Mouse (Mus musculus): Measurements from ENCODE around the gene Os9. TPM values are rescaled to one million over a fixed set of nuclear protein-coding genes. Genes with fewer than 3 reads are reported as not detected.
A peak's percentile ranks its signal among the peaks of the same experiment; 100 is the strongest.

Gene Os9
- polyA plus RNA-seq, 1 experiment from 2014 or later, result 123 TPM

DNA sequence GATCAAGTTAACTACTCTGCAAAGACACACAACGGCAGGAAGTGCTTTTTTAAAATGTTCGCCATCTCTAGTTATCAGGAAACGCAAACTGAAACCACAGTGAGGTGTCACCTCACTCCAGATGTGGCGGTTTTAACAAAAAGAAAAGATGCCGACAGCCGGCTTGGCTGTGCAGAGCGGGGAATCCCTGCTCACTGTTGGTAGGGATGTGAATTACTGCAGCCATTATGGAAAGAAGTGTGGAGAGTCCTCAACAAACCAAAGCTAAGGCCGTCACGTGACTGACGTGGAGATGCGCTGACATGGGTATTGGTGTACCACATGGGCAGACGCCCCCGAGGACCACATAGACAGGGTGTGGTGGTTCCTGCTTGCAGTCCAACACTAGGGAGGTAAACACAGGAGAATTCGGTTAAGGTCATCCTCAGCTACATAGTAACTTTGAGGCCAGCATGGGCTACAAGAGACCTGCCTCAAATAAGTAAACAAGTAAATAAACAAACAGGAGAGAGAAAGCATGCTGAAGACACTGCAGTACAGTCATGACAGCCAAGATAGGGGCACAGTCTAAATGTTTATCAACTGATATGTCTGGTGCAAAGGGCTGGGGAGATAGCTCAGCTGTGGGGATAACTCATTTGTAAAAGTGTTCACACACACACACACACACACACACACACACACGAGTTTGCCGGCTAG is 13.2 kb downstream of the Os9 start:
- no peak for ATAC-seq (ENCODE audit: low FRiP score, low read depth)
- Histone ChIP-seq H3K27ac (no peak overlapping the region), H3K9ac (no peak overlapping the region), H3K4me2 (replicated peaks) (no peak overlapping the region), H3K4me3 (no peak overlapping the region), H3K27me3 (replicated peaks) (no peaks in the 10 kb centered on the region), H3K9me3 (no peaks in the 10 kb centered on the region), H3K36me3 (peaks cover 35% of the 10 kb centered on the region), H3K4me1 (no peaks in the 10 kb centered on the region)
- WGBS, result 91% methylated on average over 16 of the region's 16 CpGs

DNA sequence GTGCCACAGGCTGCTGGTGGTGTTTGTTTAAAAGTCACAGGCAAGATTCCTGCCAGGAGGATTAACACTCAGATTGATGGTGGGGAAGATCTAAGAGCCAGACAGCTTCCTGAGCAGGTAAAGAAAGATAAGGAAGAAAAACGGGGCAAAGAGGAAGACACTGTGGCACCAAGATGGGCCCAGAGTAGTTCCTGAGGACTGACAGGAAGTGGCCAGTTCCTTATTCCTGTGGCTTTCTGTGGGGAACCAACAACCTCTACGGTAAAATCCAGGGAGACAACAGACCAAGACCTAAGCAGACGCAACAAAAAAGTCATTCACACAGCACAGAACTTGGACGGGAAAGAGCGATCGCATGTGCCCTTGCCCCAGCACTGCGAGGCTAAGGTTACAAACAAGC is 17.3 kb downstream of the Os9 start:
- Histone ChIP-seq H3K4me3 (no peak overlapping the region), H3K4me2 (replicated peaks) (no peak overlapping the region), H3K9ac (no peak overlapping the region), H3K36me3 (peaks cover 45% of the 10 kb centered on the region), H3K4me1 (no peaks in the 10 kb centered on the region), H3K27ac (no peak overlapping the region), H3K27me3 (replicated peaks) (no peaks in the 10 kb centered on the region), H3K9me3 (no peaks in the 10 kb centered on the region)
- 90% methylated on average over 7 of the region's 7 CpGs for WGBS
- ATAC-seq (ENCODE audit: low FRiP score, low read depth), result no peak

DNA sequence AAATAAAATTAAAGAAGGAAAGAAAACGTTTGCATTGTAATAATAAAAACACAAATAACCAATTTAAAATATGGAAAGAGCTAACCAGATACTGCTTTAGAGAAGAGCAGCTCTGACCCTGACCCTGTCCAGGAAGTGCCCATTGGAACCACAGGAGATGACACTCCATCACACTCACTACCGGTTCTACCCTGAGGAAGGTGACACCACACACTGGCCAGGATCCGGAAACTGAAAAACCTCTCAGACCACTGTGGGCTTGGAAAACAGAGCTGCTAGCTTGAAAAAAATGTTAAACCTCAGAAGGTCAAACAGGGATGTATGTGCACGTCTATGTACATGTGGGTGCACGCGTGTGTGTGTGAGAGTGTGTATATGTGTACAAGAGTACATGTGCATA is 19.8 kb downstream of the Os9 start:
- Histone ChIP-seq H3K36me3 (peaks cover 51% of the 10 kb centered on the region), H3K27me3 (replicated peaks) (no peaks in the 10 kb centered on the region), H3K4me3 (no peak overlapping the region), H3K27ac (no peak overlapping the region), H3K9me3 (no peaks in the 10 kb centered on the region), H3K4me2 (replicated peaks) (no peak overlapping the region), H3K4me1 (no peaks in the 10 kb centered on the region), H3K9ac (no peak overlapping the region)
- WGBS, result 84% methylated on average over 6 of the region's 6 CpGs
- ATAC-seq (ENCODE audit: low FRiP score, low read depth), result no peak

DNA sequence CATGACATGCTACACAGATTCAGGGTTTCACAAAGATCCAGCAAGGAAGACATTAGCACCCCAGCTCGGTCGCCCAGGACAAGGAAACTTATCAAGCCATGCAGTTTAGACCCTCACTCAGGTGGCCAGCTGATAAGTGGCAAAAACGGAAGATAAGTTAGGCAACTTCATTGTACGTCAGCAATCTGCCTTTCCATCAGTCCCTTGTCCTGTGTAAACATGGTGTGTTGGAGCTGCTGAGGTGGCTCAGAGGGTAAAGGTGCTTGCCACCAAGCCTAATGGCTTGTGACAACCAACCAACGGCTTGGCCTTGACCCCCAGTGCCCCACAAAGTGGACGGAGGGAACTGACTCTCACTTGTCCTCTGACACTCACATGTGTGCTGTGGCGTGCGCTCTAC is 20.5 kb downstream of the Os9 start:
- no peaks in the 10 kb centered on the region for H3K27me3 ChIP-seq (replicated peaks)

DNA sequence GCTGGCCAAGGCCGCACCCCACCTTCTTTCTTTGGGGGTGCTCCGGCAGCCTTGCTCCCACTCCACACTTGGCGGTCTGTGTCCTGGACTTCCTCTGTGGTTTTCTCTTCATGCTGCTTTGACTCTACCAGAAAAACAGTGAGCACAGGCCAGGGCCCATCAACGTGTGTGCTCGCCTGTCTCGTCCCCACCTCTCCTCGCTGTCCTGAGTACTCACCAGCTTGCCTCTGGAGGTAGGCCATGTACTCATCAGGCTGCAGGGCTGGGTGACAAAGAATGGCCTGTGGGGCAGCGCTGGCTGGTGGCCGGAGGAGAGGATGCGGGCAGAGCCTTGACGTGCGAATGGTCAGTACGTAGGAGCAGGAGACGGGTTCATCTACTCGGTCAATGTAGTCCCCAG is 21.1 kb downstream of the Os9 start:
- ATAC-seq (ENCODE audit: low FRiP score, low read depth), result no peak
- no peak overlapping the region for H3K9ac ChIP-seq
- 93% methylated on average over 15 of the region's 15 CpGs for WGBS

More for the DNA sequence above, 20.5 kb downstream of the Os9 start:
- 92% methylated on average over 8 of the region's 8 CpGs for WGBS
- no peaks in the 10 kb centered on the region for H3K9me3 ChIP-seq
- no peak for ATAC-seq (ENCODE audit: low FRiP score, low read depth)
- H3K4me3 ChIP-seq, result no peak overlapping the region
- no peak overlapping the region for H3K9ac ChIP-seq
- no peaks in the 10 kb centered on the region for H3K4me1 ChIP-seq
- peaks cover 54% of the 10 kb centered on the region for H3K36me3 ChIP-seq
- no peak overlapping the region for H3K27ac ChIP-seq
- H3K4me2 ChIP-seq (replicated peaks), result no peak overlapping the region

DNA sequence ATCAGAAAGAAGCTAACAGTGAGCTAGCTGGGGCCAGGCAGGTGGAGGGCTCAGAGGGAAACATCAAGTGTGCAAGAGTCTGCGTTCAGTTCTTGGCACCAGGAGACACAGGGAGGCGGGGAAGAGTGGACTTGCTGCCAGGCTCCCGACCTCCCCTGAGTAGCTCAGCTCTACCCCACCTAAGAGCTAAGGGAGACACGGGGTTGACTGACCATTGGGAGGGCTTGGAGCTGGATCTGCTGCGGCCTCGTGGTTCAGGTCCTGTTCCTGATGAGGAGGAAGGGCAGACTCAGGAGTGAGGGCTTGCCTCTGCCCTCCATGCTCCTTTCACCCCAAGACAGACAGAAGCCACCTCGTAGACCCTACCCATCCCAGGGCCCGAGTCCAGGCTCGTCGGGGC is 21.7 kb downstream of the Os9 start:
- 95% methylated on average over 10 of the region's 10 CpGs for WGBS

More for the DNA sequence above, 21.1 kb downstream of the Os9 start:
- no peaks in the 10 kb centered on the region for H3K4me1 ChIP-seq
- H3K4me3 ChIP-seq, result no peak overlapping the region
- no peak overlapping the region for H3K4me2 ChIP-seq (replicated peaks)
- no peaks in the 10 kb centered on the region for H3K27me3 ChIP-seq (replicated peaks)
- H3K9me3 ChIP-seq, result no peaks in the 10 kb centered on the region
- peaks cover 57% of the 10 kb centered on the region for H3K36me3 ChIP-seq
- H3K27ac ChIP-seq, result no peak overlapping the region

DNA sequence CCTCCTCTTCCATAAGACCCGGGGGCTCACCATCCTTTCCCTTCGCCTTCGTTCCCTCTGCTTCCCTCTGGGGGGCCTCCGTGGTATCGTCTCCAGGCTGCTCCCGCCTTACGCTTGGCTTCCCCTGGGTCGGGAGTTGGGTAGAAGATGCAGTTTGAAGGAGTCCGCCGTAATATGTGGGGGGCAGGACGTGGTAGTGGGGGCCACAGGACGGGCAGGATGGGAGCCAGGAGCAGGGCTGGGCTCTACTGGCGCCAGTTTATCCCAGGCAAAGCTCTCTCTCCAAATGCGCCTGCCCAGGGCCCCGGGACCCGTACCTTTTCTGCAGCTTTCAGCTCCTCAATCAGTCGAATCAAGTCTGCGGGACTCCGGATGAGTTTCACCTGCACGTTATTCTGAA is 22.4 kb downstream of the Os9 start:
- Histone ChIP-seq H3K4me3 (no peak overlapping the region), H3K27me3 (replicated peaks) (0 out of 2 replicates have a peak, but pooled peaks cover 3% of the 10 kb centered on the region), H3K27ac (no peak overlapping the region), H3K9ac (no peak overlapping the region), H3K4me2 (replicated peaks) (no peak overlapping the region), H3K4me1 (no peaks in the 10 kb centered on the region), H3K9me3 (no peaks in the 10 kb centered on the region), H3K36me3 (peaks cover 53% of the 10 kb centered on the region)
- no peak for ATAC-seq (ENCODE audit: low FRiP score, low read depth)
- 81% methylated on average over 20 of the region's 20 CpGs for WGBS

More for the DNA sequence above, 21.7 kb downstream of the Os9 start:
- Histone ChIP-seq H3K9me3 (no peaks in the 10 kb centered on the region), H3K9ac (no peak overlapping the region), H3K27ac (no peak overlapping the region), H3K4me3 (no peak overlapping the region), H3K4me1 (no peaks in the 10 kb centered on the region), H3K27me3 (replicated peaks) (0 out of 2 replicates have a peak, but pooled peaks cover under 1% of the 10 kb centered on the region), H3K36me3 (peaks cover 55% of the 10 kb centered on the region), H3K4me2 (replicated peaks) (no peak overlapping the region)
- ATAC-seq (ENCODE audit: low FRiP score, low read depth), result no peak

DNA sequence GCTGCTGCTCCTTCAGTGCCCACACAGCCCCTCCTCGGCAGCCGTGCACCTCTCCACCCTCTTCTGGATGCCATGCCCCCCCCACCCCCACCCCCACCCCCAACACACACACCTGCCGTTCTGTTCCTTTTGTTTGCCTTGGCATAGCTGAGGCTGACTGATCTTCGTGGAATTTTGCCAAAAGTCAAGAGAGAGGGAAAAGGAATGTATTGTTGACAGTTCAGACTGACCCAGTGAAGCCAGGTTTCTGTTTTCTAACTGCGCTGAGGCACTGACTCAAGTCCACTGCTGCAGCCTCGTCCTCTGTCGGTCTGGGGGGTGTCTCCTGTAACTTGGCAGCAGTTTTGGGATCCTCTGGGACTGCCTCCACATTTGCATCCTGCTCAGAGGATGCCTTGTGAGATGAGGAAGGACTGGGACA is 26.5 kb downstream of the Os9 start:
- WGBS, result 63% methylated on average over 7 of the region's 7 CpGs
- Histone ChIP-seq H3K27ac (no peak overlapping the region), H3K9ac (no peak overlapping the region), H3K36me3 (peaks cover 44% of the 10 kb centered on the region), H3K27me3 (replicated peaks) (peaks cover 41% of the 10 kb centered on the region), H3K9me3 (no peaks in the 10 kb centered on the region), H3K4me2 (replicated peaks) (no peak overlapping the region), H3K4me3 (no peak overlapping the region), H3K4me1 (peaks cover 17% of the 10 kb centered on the region)
- ATAC-seq (ENCODE audit: low FRiP score, low read depth), result no peak

DNA sequence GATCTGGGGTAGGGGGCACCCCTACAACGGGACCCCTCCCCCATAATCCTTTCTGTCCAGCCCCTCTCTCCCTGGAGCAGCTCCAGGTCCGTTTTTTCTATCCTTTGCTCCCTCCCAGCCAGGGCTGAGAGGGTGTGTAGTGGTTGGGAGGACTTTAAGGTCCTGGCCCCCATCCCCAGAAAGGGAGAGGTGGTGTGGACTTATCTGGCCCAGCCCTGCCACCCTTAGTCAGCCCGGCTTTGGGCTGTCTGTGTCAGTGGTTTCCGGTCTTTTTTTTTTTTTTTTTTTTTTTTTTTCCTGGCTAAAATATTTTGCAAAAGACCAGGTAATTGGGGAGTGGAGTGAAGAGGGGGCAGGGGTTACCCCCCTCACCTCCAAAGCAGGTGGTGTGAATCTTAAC is 28.2 kb downstream of the Os9 start:
- Histone ChIP-seq H3K9me3 (no peaks in the 10 kb centered on the region), H3K27me3 (replicated peaks) (peaks cover 57% of the 10 kb centered on the region), H3K4me1 (peaks cover 17% of the 10 kb centered on the region), H3K4me2 (replicated peaks) (no peak overlapping the region), H3K9ac (no peak overlapping the region), H3K27ac (no peak overlapping the region), H3K36me3 (peaks cover 28% of the 10 kb centered on the region), H3K4me3 (no peak overlapping the region)
- 64% methylated on average over 4 of the region's 4 CpGs for WGBS
- no peak for ATAC-seq (ENCODE audit: low FRiP score, low read depth)

DNA sequence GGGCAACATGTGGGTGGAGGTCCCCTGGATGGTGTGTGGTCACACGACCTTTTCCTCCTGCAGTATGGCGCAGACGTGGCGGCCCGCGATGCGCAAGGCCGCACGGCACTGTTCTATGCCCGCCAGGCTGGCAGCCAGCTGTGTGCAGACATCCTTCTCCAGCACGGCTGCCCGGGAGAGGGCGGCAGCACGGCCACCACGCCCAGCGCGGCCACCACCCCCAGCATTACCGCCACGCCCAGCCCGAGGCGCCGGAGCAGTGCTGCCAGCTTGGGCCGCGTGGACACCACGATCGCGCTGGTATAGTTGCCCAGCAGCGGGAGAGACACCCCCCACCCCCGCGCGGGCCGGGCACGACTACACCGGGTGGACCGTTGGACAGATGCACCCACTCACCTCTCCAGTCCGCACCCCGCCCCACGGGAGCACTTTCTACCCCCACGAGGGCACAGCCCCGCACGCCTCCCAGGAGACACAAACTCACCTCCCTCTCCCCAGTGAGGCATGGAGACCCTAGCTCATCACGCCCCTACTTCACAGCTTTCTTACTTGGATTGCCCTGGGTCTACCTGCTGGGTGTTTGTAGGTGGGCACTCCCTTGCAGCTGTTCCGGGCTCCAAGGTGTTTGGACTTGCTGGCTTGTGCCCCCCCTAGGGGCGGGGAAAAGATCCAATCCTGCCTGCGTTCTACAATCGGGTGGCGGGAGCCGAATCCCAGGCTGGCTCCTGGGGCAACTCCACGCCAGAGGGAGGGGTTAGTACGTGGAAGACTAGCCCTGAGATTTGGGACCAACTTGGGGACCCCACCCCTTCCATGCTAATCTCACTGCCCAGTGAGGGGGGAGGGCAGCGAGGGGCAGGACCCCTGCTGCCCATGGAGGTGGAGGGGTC is 29.2 kb downstream of the Os9 start:
- Histone ChIP-seq H3K9ac (peak overlapping the region; percentile 26; the same call in 1 of the 2 replicates), H3K9me3 (no peaks in the 10 kb centered on the region), H3K4me3 (peak overlapping the region; percentile 13), H3K36me3 (peaks cover 20% of the 10 kb centered on the region), H3K4me1 (peaks cover 17% of the 10 kb centered on the region), H3K27me3 (replicated peaks) (peaks cover 67% of the 10 kb centered on the region), H3K4me2 (replicated peaks) (peak overlapping the region; percentile 50), H3K27ac (no peak overlapping the region)
- 6% methylated on average over 51 of the region's 51 CpGs for WGBS
- peak; percentile 41; the same call in 1 of the 2 replicates for ATAC-seq (ENCODE audit: low FRiP score, low read depth)

DNA sequence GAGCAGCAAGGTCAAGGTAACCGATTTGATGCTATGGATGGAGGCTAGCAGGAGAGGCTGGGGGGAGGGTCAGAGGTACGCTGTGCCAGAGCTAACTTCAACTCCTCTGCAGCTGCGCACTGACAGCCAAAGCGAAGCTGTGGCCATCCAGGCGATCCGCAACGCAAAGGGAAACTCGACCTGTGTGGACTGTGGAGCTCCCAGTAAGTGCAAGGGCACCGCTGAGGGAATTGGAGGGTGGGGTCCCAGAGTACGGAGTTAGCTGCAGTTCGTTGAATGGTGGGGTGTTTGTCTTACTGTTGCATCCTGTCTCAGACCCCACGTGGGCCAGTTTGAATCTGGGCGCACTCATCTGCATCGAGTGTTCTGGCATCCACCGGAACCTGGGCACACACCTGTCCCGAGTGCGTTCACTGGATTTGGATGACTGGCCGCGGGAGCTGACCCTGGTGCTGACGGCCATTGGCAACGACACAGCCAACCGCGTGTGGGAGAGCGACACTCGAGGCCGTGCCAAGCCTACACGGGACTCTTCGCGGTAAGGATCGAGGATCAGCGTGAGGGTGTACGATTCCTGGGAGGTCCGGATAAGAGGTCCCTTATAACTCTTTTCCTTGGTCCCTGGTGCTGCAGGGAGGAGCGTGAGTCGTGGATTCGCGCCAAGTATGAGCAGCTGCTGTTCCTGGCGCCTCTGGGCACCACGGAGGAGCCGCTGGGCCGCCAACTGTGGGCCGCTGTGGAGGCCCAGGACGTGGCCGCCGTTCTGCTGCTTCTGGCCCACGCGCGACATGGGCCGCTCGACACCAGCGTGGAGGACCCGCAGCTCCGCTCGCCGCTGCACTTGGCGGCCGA is 30.1 kb downstream of the Os9 start:
- no peaks in the 10 kb centered on the region for H3K9me3 ChIP-seq
- H3K4me2 ChIP-seq (replicated peaks), result peak overlapping the region; percentile 50
- H3K36me3 ChIP-seq, result peaks cover 11% of the 10 kb centered on the region
- H3K4me3 ChIP-seq, result peak overlapping the region; percentile 13
- 0 out of 2 replicates have a peak overlapping the region, but pooled peaks have one; percentile 26 for H3K9ac ChIP-seq
- H3K27ac ChIP-seq, result no peak overlapping the region
- peaks cover 17% of the 10 kb centered on the region for H3K4me1 ChIP-seq
- no peak for ATAC-seq (ENCODE audit: low FRiP score, low read depth)
- 8% methylated on average over 57 of the region's 57 CpGs for WGBS
- H3K27me3 ChIP-seq (replicated peaks), result peaks cover 68% of the 10 kb centered on the region

DNA sequence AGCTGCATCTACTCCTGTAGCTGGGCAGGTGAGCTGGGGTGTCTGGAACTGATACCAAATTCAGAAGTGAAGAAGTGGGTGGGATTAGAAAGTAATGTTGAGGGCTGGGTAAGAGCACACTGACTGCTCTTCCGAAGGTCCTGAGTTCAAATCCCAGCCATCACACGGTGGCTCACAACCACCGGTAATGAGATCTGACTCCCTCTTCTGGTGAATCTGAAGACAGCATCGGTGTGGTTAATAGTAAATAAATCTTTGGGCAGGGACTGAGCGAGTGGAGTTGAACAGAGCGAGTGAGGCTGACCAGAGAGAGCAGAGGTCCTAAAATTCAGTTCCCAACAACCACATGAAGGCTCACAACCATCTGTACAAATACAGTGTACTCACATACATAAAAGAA is 35.3 kb downstream of the Os9 start:
- H3K27me3 ChIP-seq (replicated peaks), result peaks cover 81% of the 10 kb centered on the region
- H3K27ac ChIP-seq, result no peak overlapping the region
- WGBS, result 77% methylated on average over 6 of the region's 6 CpGs
- no peak overlapping the region for H3K9ac ChIP-seq
- peaks cover 19% of the 10 kb centered on the region for H3K4me1 ChIP-seq
- H3K4me3 ChIP-seq, result no peak overlapping the region
- no peaks in the 10 kb centered on the region for H3K9me3 ChIP-seq
- ATAC-seq (ENCODE audit: low FRiP score, low read depth), result no peak
- H3K36me3 ChIP-seq, result no peaks in the 10 kb centered on the region
- H3K4me2 ChIP-seq (replicated peaks), result no peak overlapping the region
